Mouse (Mus musculus) forebrain, embryonic 16.5 days (tissue): Measurements from ENCODE around the gene Gm10681. TPM values are rescaled to one million over a fixed set of nuclear protein-coding genes. Genes with fewer than 3 reads are reported as not detected.
A peak's percentile ranks its signal among the peaks of the same experiment; 100 is the strongest.
"Not testable (repeated sequence)": the region's sequence is repeated elsewhere in the genome, so short reads cannot be mapped to it uniquely, and the experiment has no call there.

ENCODE experiments used
- ATAC-seq: fragments of 200-750 bp; cut with Nextera tagmentation; 2 replicates; pipeline ENCODE4 v1.8.0; 2017; ENCODE audit warnings: mild to moderate bottlenecking, moderate library complexity
- H3K27ac ChIP-seq: fragments of 300-500 bp; sonication (generic); 2 replicates; pipeline ENCODE4 v1.5.1; 2014; ENCODE audit warnings: low read length, control low read depth
- H3K27me3 ChIP-seq: fragments of 300-500 bp; sonication (generic); replicated peaks from 2 replicates; pipeline ENCODE4 v1.6.1; 2014; ENCODE audit warnings: low read length; ENCODE audit not compliant: control insufficient read depth, insufficient read depth
- H3K36me3 ChIP-seq: fragments of 300-500 bp; sonication (generic); 2 replicates; pipeline ENCODE4 v1.6.1; 2014; ENCODE audit not compliant: control insufficient read depth, insufficient read depth
- H3K4me1 ChIP-seq: fragments of 300-500 bp; sonication (generic); replicated peaks from 2 replicates; pipeline ENCODE4 v1.6.1; 2014; ENCODE audit warnings: low read length; ENCODE audit not compliant: control insufficient read depth, insufficient read depth
- H3K4me2 ChIP-seq: fragments of 300-500 bp; sonication (generic); 2 replicates; pipeline ENCODE4 v1.6.1; 2014; ENCODE audit warnings: mild to moderate bottlenecking, low read length, control low read depth
- H3K4me3 ChIP-seq: fragments of 300-500 bp; sonication (generic); replicated peaks from 2 replicates; pipeline ENCODE4 v1.5.1; 2014; ENCODE audit warnings: mild to moderate bottlenecking, low read length, control low read depth
- H3K9ac ChIP-seq: fragments of 300-500 bp; sonication (generic); replicated peaks from 2 replicates; pipeline ENCODE4 v1.6.1; 2014; ENCODE audit warnings: low read depth, low read length, control low read depth
- H3K9me3 ChIP-seq: fragments of 300-500 bp; sonication (generic); 2 replicates; pipeline ENCODE4 v1.6.1; 2016; ENCODE audit warnings: low read length; ENCODE audit not compliant: control insufficient read depth
- WGBS: fragments of 180-500 bp; shearing (Covaris S2); extraction: QIAGEN DNeasy Blood & Tissue Kit; methylation state at CpG from one replicate; pipeline ENCODE4 v1.1.7; 2014; 5-methylcytosine and 5-hydroxymethylcytosine counted together
- polyA plus RNA-seq: library from polyadenylated mRNA; unstranded; fragments of >200 nt; fragmentation: Nextera tagmentation; extraction: Ambion mirVana; gene quantifications from 2 replicates; pipeline ENCODE4 v1.2.1, GENCODE M21; 2015

Gm10681 gene
- polyA plus RNA-seq, 1 experiment from 2014 or later = not detected

GRCm38 (mm10) chr3:98582622-98583021, 6.0 kb downstream of the Gm10681 start:
- H3K27me3 ChIP-seq, ATAC-seq, H3K4me3 ChIP-seq, H3K27ac ChIP-seq, H3K4me2 ChIP-seq, H3K9ac ChIP-seq, H3K4me1 ChIP-seq, H3K36me3 ChIP-seq, H3K9me3 ChIP-seq: not testable (repeated sequence)

GRCm38 (mm10) chr3:98582202-98582601, 6.4 kb downstream of the Gm10681 start:
- no CpG with 5 or more reads among the region's 1 CpGs for WGBS
- not testable (repeated sequence) for H3K27me3 ChIP-seq, H3K27ac ChIP-seq, H3K4me3 ChIP-seq, H3K9me3 ChIP-seq, ATAC-seq, H3K36me3 ChIP-seq, H3K4me1 ChIP-seq, H3K4me2 ChIP-seq, H3K9ac ChIP-seq

GRCm38 (mm10) chr3:98581024-98581423, 7.6 kb downstream of the Gm10681 start:
- H3K27me3 ChIP-seq, H3K9me3 ChIP-seq, H3K9ac ChIP-seq, H3K4me1 ChIP-seq, H3K4me3 ChIP-seq, H3K27ac ChIP-seq, H3K4me2 ChIP-seq, H3K36me3 ChIP-seq: not testable (repeated sequence)
- 100% methylated on average over 1 of the region's 1 CpGs for WGBS
- peak; percentile 57 for ATAC-seq

GRCm38 (mm10) chr3:98567717-98568116, 20.9 kb downstream of the Gm10681 start:
- H3K9ac ChIP-seq, ATAC-seq, H3K4me3 ChIP-seq, H3K4me2 ChIP-seq, H3K9me3 ChIP-seq, H3K36me3 ChIP-seq, H3K27me3 ChIP-seq, H3K4me1 ChIP-seq, H3K27ac ChIP-seq: not testable (repeated sequence)
- WGBS = 87% methylated on average over 2 of the region's 2 CpGs

- not testable (repeated sequence) for H3K4me3 ChIP-seq, H3K4me1 ChIP-seq, H3K9ac ChIP-seq, H3K27me3 ChIP-seq, H3K4me2 ChIP-seq, ATAC-seq, H3K9me3 ChIP-seq, H3K27ac ChIP-seq, H3K36me3 ChIP-seq
- WGBS = no CpG with 5 or more reads among the region's 3 CpGs
Measured at GRCm38 (mm10) chr3:98564894-98565293, 23.7 kb downstream of the Gm10681 start.

GRCm38 (mm10) chr3:98563831-98564230, 24.8 kb downstream of the Gm10681 start:
- whole genome bisulfite sequencing = no CpG with 5 or more reads among the region's 2 CpGs

GRCm38 (mm10) chr3:98560711-98561110, 27.9 kb downstream of the Gm10681 start:
- not testable (repeated sequence) for H3K27me3 ChIP-seq, H3K36me3 ChIP-seq, H3K9ac ChIP-seq, H3K4me1 ChIP-seq, H3K4me3 ChIP-seq, H3K27ac ChIP-seq, H3K4me2 ChIP-seq, H3K9me3 ChIP-seq, ATAC-seq
- WGBS = no CpG with 5 or more reads among the region's 5 CpGs

More at GRCm38 (mm10) chr3:98563831-98564230, 24.8 kb downstream of the Gm10681 start:
- not testable (repeated sequence) for H3K4me2 ChIP-seq, H3K27me3 ChIP-seq, H3K9ac ChIP-seq, H3K4me3 ChIP-seq, H3K27ac ChIP-seq, ATAC-seq, H3K36me3 ChIP-seq, H3K9me3 ChIP-seq, H3K4me1 ChIP-seq

GRCm38 (mm10) chr3:98550832-98551231, 37.8 kb downstream of the Gm10681 start:
- H3K27ac ChIP-seq, H3K9ac ChIP-seq, H3K9me3 ChIP-seq, H3K4me2 ChIP-seq, ATAC-seq, H3K27me3 ChIP-seq, H3K36me3 ChIP-seq, H3K4me3 ChIP-seq, H3K4me1 ChIP-seq: not testable (repeated sequence)
- WGBS = no CpG with 5 or more reads among the region's 1 CpGs

GRCm38 (mm10) chr3:98550215-98550614, 38.4 kb downstream of the Gm10681 start:
- not testable (repeated sequence) for H3K9me3 ChIP-seq, H3K4me2 ChIP-seq, H3K27me3 ChIP-seq, H3K36me3 ChIP-seq, H3K9ac ChIP-seq, H3K4me3 ChIP-seq, H3K4me1 ChIP-seq, H3K27ac ChIP-seq
- WGBS = no CpG with 5 or more reads among the region's 2 CpGs
- ATAC-seq = peak; percentile 50; the same call in 1 of the 2 replicates

- H3K4me2 ChIP-seq, H3K9ac ChIP-seq, H3K9me3 ChIP-seq, H3K27ac ChIP-seq, ATAC-seq, H3K27me3 ChIP-seq, H3K4me3 ChIP-seq, H3K36me3 ChIP-seq, H3K4me1 ChIP-seq: not testable (repeated sequence)
- 83% methylated on average over 1 of the region's 1 CpGs for WGBS
Measured at GRCm38 (mm10) chr3:98548495-98548894, 40.1 kb downstream of the Gm10681 start.
